Mouse (Mus musculus) lung, postnatal 10 days (tissue): Measurements from ENCODE around the gene Cryzl2.

ENCODE experiments used
- DNase-seq: peaks from one replicate; pipeline ENCODE4 v3.0.0; 2021

Cryzl2 gene

DNA sequence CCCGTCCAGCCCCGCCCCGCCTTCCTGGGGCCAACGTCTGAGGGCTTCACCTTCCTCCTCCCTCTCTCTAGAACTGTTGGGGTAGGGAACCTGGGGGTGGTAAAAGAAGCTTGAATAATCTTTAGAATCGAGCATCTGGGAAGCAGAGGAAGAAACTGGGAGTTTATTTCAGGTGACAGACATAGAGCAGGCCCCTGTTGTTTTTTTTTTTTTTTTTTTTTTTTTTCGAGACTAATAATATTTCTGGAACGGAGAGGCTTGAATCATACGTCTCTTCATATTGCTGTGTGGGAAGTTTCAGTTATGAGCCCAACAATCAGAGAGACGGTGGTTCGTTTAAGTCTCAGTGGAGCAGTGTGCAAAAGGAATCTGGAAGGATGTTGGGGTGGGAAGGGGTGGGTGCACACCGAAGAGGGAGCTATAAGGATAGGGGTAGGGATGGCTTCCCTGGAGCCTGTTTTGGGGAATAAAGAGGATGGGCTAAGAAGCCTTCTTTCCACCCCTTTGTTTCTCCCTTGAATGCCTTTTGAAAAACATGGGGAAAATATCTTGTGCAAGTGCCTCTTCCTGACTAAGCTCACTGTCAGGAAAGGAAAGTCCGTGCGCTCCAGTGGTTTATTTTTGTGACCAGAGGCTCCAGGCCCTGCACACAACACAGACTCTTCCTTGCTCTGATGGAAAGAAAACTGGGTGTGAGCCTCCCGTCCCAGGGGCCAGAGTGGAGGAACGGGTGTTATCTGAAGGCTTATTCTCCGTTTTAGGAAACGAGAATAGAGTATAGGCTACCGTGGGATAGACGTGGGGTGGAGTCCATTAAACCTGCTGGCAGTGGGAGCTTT lies 14.4 kb upstream of the Cryzl2 start:
- DNase-seq: no peak

DNA sequence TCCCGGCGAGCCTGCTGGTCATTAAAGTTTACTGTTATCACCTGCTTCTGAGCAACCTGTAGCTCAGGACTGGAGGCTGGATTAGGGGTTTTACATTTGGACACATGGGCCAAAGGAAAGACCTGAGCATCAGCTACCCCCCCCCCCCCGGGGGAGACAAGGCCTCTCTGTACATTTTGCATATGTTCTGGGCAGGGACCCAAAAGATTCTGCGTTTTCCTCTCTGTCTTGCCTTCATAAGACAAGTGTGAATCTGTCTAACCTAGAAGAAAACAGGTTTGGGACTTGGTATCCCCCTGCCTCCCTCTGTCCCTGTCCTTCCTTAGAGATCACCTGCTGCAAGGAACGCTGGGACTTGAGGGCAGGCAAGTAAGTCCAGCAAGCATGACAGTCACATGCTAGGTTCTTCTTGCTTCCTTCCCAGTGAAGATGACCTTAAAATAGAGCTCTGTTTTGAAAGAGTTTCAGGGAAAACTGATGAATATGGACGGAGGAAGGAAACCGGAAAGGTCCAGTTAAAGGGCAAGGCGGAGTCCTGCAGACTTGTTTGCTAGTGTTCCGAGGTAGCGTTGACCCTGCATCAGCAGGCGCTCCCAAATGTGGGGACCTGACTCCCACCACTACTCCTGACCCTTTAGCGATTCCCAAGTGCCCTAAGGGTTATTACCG lies 13.6 kb upstream of the Cryzl2 start:
- no peak for DNase-seq

DNA sequence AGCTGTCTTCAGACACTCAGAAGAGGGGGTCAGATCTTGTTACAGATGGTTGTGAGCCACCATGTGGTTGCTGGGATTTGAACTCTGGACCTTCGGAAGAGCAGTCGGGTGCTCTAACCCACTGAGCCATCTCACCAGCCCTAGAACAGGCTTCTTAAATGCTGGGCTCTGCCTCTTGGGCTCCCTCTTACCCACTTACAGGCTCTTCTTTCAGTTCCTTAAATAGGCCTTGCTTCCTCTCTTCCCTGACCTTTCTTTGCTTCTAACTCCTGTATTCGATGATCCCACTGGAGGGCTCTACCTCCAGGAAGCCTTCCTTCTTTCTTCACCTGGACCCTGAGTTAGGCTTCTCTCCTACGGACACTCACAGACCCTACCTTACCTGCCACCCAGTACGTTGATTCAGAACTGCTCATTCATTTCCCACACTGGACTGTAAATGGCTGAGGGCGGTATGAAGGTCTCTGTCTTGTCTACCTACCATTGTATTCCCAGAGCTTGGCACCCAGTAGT lies 12.9 kb upstream of the Cryzl2 start:
- DNase-seq: no peak

DNA sequence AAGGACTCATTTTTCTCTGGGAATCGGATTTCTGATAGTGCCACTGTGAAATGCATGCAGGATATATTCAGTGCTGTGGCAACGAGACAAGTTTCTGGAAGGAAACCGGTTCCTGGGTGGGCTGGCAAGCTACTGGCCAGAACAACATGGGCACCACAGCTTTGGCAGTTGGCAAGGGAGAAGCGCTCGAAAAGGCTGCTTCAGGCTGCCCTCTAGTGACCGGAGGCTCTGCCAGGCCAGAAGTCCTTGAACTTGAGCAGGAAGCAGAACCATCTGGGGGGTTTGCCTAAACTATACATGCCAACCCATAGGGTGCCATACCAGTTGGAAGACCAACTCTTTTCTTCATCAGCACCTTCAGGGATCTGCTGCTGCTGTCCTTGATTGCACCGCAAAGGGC lies 12.1 kb upstream of the Cryzl2 start:
- DNase-seq: peak; percentile 86

DNA sequence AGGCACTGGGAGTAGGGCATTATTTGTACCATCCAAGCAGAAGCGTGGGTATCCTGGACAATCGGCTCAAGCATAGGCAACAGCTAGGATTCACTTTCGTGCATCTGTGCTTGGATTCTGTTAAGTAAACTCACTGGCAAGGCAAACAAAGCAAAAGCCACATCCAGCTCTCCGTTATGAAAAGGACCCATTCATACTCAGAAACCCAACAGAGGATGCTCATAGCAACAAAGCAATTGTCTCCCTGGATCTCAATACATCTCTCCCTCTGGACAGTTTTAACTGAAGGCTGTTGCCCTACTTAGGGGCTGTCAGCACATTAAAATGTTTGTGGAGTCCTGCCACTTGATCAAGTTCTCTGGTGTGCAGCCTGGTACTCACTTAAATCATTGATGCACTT lies 11.2 kb upstream of the Cryzl2 start:
- no peak for DNase-seq

DNA sequence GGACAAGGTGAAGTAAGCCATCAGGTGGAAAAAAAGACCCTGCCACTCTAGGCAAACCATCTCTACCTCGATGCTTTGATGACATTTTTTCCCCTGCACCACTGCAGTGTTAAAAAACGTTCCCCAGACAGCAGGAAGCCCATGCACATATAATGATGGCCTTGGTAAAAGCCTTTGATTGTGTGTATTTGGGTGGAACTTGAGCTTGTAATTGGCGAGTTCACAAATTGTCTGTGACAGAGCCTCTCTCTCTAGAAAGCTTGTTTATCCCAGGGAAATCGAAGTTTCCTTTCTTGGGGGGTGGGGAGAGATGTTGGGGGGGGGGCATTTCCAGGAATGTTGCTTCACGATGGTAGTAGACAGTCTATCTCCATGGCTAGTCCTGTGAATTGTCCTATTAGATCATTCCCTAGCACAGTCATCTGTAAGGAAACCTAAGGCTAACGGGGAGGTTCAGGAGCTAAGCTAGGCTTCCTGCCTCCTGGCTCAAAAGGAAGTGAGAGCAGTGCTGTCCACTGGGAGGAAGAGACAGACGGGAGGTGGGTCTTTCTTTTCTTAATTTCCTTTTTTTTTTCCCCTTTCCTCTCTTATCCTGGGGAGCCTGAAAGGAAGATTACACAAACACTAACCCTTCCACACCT lies 10.1 kb upstream of the Cryzl2 start:
- DNase-seq: no peak

DNA sequence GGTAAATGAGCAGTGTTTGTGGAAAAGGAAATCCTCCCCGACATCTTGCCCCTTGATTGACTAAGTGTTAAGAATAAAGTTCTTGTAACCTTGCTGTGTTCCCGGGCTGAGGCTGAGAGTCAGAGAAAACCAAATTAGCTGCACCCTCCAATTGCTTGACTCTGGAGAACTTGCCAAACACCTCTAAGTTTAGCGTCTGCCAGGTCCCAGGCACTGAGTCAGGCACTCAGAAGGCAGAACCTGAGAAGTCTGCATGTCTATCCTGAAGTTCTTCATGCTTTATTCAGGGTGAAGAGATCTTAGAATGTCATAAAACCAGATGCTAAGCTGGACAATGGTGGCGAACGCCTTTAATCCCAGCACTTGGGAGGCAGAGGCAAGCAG lies 9.6 kb upstream of the Cryzl2 start:
- no peak for DNase-seq

DNA sequence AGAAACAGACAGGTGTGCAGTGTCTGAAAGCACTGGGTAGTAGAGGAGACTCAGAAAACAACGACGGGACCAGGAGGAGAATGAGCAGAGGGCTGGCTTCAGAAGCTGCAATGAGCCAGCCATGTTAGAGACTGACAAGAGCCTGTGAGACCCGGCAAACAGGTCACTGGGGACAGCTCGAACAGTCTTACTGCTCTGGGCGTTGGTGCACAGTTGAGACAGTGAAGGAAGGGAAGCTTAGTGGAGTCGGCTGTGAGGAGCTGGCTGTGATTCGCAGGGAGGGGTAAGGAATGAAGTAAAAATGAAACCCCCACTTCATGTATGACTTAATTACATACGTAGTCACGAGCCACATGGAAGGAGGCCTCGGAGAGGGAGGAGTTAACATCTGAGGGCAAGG lies 8.8 kb upstream of the Cryzl2 start:
- DNase-seq: no peak

DNA sequence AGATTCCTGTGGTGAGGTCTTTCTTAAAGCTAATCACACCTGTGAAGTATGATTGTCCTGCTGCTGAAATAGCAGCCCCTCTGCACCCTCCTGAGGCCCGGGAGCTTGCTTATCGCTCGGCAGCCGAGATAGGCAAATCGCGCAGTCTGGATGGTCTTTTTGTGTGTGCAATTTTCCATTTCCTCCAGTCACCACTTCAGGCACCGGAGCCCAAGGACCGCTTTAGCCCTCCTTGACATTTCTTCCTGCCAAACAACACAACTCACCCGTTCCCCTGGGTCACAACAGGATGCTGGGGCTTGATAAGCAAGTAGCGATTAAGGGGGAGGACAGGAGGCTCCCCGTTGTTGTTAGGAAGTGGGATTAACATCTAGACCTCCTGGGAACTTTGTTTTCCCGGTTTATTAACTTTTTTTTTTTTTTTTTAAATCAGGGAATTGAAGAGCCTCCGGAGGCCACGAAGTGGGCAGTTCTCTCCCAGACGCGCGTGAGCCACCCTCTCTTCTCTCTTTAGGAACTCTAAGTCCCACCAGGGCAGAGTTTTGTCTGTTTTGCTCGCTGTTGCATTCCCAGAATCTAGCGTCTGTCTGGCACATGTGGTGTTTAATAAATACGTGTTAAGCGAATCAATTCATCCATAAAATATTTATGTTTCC lies 8.3 kb upstream of the Cryzl2 start:
- DNase-seq: peak; percentile 60

DNA sequence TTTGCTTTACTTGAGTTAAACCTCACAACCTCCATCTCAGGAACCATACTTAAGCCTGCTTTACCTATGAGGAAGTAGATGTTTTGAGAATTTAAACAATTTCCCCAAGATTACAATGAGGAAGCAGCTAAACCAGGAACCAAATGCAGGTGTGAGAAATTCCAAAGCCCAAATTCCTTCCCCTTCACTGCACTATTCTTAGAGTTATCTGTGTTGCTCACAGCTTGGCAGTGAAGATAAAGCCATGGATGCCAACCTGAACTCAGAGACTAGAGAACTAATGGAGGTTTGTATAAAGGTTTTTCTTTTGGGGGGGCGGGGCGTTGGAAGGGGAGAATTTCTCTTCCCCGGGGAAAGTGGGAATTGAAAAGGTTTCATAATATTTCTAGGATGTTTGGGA lies 6.1 kb upstream of the Cryzl2 start:
- no peak for DNase-seq

DNA sequence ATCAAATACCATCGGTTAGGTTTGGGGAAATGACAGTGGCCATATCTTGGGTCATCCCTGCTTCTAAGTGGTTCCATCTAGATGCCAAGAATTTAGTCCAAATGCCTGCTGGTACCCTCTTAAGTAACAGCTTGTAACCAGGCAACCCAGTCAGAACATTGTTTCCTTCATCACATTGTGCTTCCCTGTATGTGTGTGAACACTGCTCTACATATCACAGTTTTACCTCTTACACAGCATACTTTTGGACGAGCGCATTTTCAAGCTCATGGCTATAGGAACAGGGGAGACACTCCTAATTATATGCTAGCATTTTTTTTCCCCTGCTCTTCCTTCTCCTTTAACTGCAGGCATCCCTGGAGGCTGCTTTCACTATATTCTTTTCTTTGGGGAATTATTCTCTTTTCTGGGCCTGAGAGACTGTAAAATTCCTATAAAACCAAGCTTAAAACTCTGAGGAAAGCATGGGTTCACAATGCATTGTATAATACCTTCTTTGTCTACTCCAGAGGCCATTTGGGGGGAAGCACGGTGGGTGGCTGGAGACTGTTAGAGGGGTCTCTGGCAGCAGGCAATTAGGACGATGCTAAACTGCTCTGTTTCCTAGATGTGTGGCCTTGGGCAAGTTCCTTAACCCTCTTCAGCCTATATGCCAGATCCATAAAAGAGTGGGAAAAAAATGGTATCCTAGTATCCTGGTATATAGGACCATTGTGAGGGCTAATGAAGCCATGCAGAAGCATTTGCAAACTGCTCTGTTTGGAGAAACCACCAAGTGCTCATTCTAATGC lies 5.4 kb upstream of the Cryzl2 start:
- DNase-seq: no peak

DNA sequence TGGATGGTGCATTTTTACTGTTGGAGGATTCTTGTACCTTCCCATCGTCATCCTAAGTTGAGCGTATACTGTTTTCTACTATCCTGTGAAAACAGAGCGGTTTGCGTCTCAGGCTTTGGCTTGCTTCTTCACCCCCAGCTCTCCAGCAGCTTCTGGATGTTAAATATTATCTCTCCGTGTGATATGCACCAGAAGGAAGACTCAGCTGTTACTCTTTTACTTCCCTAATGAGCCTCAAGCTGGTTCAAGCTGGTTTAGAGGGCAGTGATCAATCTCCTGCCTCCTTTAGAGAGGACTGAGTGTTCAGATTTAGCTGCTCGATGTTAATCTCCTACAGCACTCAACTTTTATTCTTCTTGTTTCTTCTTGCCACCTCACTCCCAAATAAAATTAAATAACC lies 3.5 kb upstream of the Cryzl2 start:
- DNase-seq: no peak

DNA sequence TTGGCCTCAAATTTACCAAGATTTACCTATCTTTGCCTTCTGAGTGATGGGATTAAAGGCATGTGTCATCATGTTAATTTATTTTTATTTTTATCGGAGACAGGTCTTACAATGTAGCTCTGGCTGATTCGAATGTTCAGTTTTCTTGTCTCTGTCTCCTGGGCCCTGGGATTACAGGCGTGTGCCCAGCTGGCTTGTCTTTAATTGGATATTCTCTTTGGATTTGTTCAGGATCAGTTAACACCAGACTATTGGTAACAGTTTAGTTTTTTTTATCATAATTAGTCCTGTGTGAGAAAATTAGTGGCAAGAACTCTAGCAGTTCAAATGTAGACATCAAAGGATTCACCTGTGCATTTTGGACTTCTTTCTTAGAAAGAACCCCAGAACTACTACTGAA lies 588 bp upstream of the Cryzl2 start:
- DNase-seq: no peak

DNA sequence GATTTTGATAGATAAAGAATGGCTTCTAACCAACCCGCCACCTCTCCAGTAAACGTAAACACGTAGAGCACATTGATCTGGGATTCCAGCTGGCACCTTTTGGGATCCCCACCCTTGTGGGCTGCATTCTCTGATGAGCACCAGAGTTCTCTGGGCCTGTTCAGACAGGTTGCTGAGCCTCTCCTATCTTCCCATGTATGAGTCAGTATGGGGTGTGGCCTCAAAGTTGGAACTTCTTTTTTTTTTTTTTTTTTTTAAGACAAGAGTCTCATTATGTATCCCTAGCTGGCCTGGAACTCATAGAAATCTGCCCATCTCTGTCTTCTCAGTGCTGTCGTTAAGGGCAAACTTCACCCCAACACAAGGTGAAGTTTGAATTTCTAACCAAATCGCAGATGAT lies 1.5 kb downstream of the Cryzl2 start:
- DNase-seq: no peak

DNA sequence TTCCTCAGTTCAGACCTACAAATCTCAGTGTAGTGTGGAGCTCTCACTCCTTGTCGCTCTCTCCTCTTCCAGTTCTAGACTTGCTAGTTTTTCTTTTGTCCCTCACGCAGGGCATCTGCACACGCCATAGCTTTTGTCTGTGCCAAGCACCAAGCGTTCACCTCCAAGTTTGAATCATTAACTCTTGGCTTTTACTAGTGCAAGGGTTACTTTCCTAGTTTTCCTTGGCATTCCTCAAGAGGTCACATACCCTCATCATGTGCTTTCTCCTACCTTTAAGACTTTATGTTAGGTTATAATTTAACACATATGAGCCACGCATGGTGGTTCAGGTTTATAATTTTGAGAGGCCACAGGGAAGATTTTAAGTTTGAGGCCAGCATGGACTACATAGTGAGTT lies 2.9 kb downstream of the Cryzl2 start:
- DNase-seq: no peak

DNA sequence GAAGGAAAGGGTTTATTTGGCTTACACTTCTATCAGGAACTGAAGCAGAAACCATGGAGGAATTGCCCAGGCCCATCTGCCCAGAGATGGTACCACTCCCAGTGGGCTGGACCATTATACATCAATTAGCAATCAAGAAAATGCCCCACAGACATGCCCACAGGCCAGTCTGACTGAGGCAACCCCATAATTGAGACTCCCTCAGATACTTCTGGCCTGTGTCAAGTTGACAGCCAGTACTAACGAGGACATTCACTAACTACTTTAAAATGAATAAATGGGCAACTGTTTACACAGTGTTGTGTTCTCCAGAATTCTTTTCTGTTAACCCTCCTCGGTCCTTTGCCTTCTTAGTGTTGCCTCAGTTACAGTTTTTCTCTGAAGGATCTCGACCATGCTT lies 4.0 kb downstream of the Cryzl2 start:
- DNase-seq: no peak

DNA sequence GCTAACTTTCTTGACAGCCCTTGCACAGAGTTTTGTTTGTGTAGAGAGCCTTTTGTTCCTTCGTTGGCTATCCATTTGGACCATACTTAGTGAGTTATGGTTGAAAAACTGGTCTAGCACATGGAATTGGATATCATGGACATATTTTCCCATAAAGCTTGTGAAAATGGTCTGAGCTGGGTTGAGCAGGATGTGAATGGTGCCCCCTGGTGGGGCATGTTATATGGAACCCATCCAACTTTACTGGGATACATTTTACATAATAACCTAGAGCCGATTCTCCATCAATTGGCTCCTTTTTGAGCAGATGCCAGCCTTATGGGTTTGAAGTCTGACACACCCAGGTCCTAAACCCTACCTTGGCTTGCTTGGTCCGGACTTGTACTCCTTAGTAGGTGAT lies 6.8 kb downstream of the Cryzl2 start:
- peak; percentile 62 for DNase-seq

DNA sequence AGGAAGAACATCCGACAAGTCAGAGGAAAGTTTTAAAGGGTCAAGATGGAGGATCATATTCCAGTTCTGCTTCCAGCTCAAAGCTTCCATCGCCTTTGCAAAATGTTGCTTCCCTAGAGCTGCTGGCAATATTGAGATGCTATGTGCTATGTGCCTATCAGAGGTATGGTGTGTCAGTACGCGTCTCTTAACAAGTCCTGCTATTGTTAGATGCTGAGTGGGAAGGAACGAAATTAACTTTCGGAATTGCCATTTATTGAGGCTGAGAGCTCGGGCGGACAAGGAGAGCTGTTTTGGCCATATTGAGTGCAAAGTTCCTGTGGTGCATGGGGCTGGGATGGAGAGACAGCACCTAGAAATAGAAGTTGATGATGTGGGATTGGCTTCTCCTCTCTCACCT lies 9.5 kb downstream of the Cryzl2 start:
- DNase-seq: no peak

DNA sequence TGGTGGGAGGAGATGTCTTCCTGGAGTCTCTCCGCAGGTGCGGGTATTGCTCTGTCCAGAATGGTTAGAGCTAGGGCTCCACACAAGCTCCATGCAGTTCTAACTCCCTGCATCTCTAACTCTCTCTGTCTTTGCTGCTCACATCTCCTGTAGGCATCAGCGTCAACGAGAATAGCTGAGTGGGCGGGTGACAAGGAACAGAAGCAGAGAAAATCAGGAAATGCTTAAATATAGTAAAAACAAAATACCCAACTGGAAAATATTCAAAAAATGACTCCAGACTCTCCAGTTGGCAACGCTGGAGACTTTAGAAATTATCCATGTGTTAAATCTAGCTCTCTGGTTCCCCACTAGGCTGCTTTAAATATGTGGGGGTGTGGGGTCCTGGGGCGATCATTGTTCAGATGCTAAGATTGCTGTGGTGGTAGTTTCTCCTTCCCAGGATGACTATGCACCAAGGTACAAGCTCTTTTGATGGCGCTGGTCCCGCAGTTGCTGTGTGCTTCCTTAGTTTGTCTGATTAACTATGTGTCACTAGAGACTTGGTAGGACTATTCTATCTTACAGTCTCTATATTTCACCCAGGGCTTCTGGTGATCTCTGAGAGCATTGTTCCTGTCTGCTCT lies 12.5 kb downstream of the Cryzl2 start:
- no peak for DNase-seq

DNA sequence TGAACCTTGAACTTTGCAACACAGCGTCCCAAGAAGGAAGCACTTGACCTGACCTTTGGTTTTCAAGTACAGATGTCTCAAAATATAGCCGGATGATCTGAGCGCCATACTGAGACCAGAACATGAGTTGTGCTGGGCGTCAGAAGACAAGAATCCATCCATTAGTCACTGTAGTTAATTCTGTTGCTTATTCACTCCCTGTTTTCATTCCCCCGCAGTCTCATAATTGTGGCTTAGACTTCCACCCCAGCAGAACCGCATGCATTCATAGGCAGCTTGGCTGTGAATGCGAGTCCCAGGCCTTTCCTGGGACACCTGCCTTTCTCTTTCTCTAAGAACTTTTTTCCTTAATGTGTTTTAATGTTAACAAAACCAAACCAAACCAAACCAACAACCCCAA lies 14.3 kb downstream of the Cryzl2 start:
- DNase-seq: no peak

DNA sequence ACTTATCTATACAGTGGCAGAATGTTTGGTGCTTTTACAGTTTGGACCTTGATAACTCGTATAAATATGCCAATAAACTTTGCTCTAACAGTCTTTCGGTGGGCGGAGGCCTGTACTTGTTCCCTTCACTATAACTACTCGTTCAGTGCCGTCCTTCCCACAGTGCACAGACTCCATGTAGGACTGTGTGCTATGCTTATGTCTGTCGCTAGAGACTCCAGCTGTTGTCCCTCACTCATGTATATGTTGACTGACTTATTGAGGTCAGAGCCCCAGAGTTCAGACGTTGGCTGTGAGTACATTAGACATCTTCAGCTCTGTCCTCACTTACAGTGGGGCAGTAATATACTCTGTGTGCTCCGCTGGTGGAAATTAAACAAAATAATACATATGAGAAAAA lies 16.5 kb downstream of the Cryzl2 start:
- DNase-seq: no peak

DNA sequence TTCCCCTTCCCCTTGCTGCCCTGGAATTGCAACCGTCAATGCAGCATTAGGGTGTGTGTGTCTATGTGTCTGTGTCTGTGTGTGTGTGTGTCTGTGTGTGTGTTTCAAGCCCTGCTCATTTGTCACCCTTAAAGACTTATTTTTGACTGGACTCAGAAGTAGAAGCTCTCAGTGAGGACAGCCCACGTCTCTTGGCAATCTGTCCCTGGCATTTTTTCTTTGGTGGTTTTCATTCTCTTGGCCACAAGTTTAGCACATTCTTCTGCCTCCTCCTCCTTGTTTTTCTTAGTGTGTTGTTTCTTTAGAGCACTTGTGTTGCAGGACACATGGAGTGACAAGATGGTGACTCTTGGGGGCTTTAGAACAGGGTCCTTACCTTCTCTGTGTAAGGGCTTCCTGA lies 17.9 kb downstream of the Cryzl2 start:
- DNase-seq: no peak
